Mouse (Mus musculus) spleen, adult 2 months (tissue): ENCODE data around the gene N6amt1.

ENCODE experiments used
- CTCF ChIP-seq: fragments of 200-500 bp; IDR thresholded peaks from 2 replicates; pipeline ENCODE4 v1.5.1; 2011; ENCODE audit warnings: mild to moderate bottlenecking, inconsistent platforms; ENCODE audit not compliant: insufficient read depth, insufficient read length, insufficient replicate concordance; ENCODE audit errors: extremely low read depth
- POLR2A ChIP-seq: fragments of 200-500 bp; IDR thresholded peaks from 2 replicates; pipeline ENCODE4 v1.6.1; 2011; ENCODE audit warnings: low read depth, low read length, inconsistent platforms

GRCm38 (mm10) chr16:87334756-87335155 is 19.2 kb upstream of the N6amt1 start:
- TF ChIP-seq POLR2A (no peak), CTCF (no peak)
